Mouse (Mus musculus) myocyte (in vitro differentiated cells): ENCODE data around the gene Crebl2.

Source experiments
- POLR2A ChIP-seq: IDR thresholded peaks from one replicate; pipeline ENCODE4 v1.6.1; 2011; ENCODE audit warnings: low read depth, mild to moderate bottlenecking, control low read depth, moderate library complexity; ENCODE audit not compliant: insufficient read length
- POLR2AphosphoS2 ChIP-seq: IDR thresholded peaks from one replicate; pipeline ENCODE4 v1.6.1; 2011; ENCODE audit warnings: low read depth, control low read depth; ENCODE audit not compliant: insufficient read length
- USF1 ChIP-seq: IDR thresholded peaks from one replicate; pipeline ENCODE4 v1.6.1; 2011; ENCODE audit warnings: low read depth, mild to moderate bottlenecking, control low read depth, moderate library complexity

DNA sequence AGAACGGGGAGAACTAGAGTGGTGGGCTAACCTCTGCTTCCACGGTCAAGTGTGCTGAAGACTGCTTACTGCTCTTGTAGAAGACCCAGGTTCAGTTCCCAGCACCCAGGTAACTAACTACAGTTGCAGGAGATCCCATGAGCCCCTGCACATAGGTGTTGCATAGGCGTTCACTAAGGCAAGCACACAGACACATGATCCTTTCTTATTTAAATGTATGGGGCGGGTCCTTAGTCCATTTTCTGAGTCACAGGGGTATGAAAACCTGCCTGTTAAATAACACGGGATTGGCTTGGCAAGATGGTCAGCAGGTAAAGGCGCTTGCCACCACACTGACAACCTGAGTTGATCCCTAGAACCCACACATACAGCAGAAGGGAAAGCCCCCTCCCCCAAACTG, 29.1 kb downstream of the Crebl2 start:
- TF ChIP-seq POLR2A (no peak), POLR2AphosphoS2 (no peak), USF1 (no peak)
